Mouse (Mus musculus) lung, adult 2 months (tissue): ENCODE measurements around the gene Aco1.

Experiments
- CTCF ChIP-seq: fragments of 200-500 bp; IDR thresholded peaks from 2 replicates; pipeline ENCODE4 v1.5.1; 2011; ENCODE audit warnings: mild to moderate bottlenecking, low read length, control low read depth; ENCODE audit not compliant: insufficient read depth
- POLR2A ChIP-seq: fragments of 200-500 bp; IDR thresholded peaks from 2 replicates; pipeline ENCODE4 v1.6.1; 2011; ENCODE audit warnings: low read depth, mild to moderate bottlenecking, control low read depth, low read length, borderline replicate concordance; ENCODE audit errors: extremely low read depth

- TF ChIP-seq POLR2A (no peak), CTCF (no peak)
Measured at GRCm38 (mm10) chr4:40192246-40192645, 49.4 kb downstream of the Aco1 start.
